Mouse (Mus musculus) intestine, embryonic 14.5 days (tissue): ENCODE data around the gene Tnni3. TPM values are rescaled to one million over a fixed set of nuclear protein-coding genes. Genes with fewer than 3 reads are reported as not detected.
"Not testable (repeated sequence)": the region's sequence is repeated elsewhere in the genome, so short reads cannot be mapped to it uniquely, and the experiment has no call there.

ENCODE experiments used
- ATAC-seq: fragments of 200-750 bp; cut with Nextera tagmentation; replicated peaks from 2 replicates; pipeline ENCODE4 v1.8.0; 2017; ENCODE audit warnings: low read depth, moderate number of reproducible peaks, moderate TSS enrichment, moderate library complexity; ENCODE audit not compliant: low FRiP score, low TSS enrichment
- DNase-seq: peaks from one replicate; pipeline ENCODE4 v3.0.0-alpha.2; 2018; ENCODE audit warnings: low spot score
- H3K27ac ChIP-seq: fragments of 300-500 bp; sonication (generic); 2 replicates; pipeline ENCODE4 v1.5.1; 2014; ENCODE audit warnings: low read depth, mild to moderate bottlenecking, control low read depth
- H3K27me3 ChIP-seq: fragments of 300-500 bp; sonication (generic); replicated peaks from 2 replicates; pipeline ENCODE4 v1.6.1; 2014; ENCODE audit warnings: low read length, control low read depth; ENCODE audit not compliant: control insufficient read depth, insufficient read depth
- H3K36me3 ChIP-seq: fragments of 300-500 bp; sonication (generic); 2 replicates; pipeline ENCODE4 v1.6.1; 2014; ENCODE audit warnings: low read length, control low read depth; ENCODE audit not compliant: control insufficient read depth, insufficient read depth
- H3K4me1 ChIP-seq: fragments of 300-500 bp; sonication (generic); replicated peaks from 2 replicates; pipeline ENCODE4 v1.6.1; 2014; ENCODE audit warnings: low read length, control low read depth, mixed read lengths; ENCODE audit not compliant: control insufficient read depth, insufficient read depth
- H3K4me2 ChIP-seq: fragments of 300-500 bp; sonication (generic); 2 replicates; pipeline ENCODE4 v1.6.1; 2014; ENCODE audit warnings: low read length
- H3K4me3 ChIP-seq: fragments of 300-500 bp; sonication (generic); 2 replicates; pipeline ENCODE4 v1.5.1; 2014; ENCODE audit warnings: low read depth, low read length, control low read depth, mixed read lengths
- H3K9ac ChIP-seq: fragments of 300-500 bp; sonication (generic); 2 replicates; pipeline ENCODE4 v1.6.1; 2014; ENCODE audit warnings: mild to moderate bottlenecking, low read length
- H3K9me3 ChIP-seq: fragments of 300-500 bp; sonication (generic); 2 replicates; pipeline ENCODE4 v1.6.1; 2016; ENCODE audit warnings: low read length, control low read depth; ENCODE audit not compliant: control insufficient read depth
- WGBS: fragments of 180-500 bp; shearing (Covaris S2); extraction: QIAGEN DNeasy Blood & Tissue Kit; methylation state at CpG from one replicate; pipeline ENCODE4 v1.1.7; 2014; 5-methylcytosine and 5-hydroxymethylcytosine counted together
- polyA plus RNA-seq: library from polyadenylated mRNA; unstranded; fragments of >200 nt; fragmentation: Nextera tagmentation; extraction: Ambion mirVana; gene quantifications from 2 replicates; pipeline ENCODE4 v1.2.1, GENCODE M21; 2014

Tnni3 gene
- polyA plus RNA-seq, 1 experiment from 2014 or later, result 1.7 TPM

DNA sequence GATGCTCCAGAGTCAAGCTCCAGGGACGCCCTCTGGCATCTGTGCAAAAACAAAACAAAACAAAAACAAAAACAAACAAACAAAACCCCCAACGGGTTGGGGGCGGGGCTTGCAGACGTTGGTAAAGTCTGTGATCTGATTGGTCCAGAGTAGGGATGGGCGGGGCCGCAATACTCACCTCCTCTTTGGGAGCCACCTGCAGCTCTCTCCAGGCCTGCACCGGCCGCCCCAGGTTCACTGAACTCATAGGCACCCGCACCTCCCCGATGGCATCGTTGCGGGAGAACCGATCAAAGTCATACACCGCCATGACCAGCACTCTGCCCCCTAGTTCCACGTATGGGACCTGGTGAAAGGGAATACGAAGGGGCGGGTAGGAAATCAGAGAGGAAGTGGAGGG is 18.0 kb upstream of the Tnni3 start:
- H3K27me3 ChIP-seq, result no peaks in the 10 kb centered on the region
- WGBS, result 36% methylated on average over 17 of the region's 17 CpGs
- ATAC-seq, result no peak
- H3K4me3 ChIP-seq, result no peak overlapping the region
- H3K9me3 ChIP-seq, result no peaks in the 10 kb centered on the region
- H3K27ac ChIP-seq, result no peak overlapping the region
- no peak for DNase-seq
- peaks cover 3% of the 10 kb centered on the region; the same call in 1 of the 2 replicates for H3K4me1 ChIP-seq
- no peak overlapping the region for H3K4me2 ChIP-seq
- no peak overlapping the region for H3K9ac ChIP-seq
- H3K36me3 ChIP-seq, result no peaks in the 10 kb centered on the region

DNA sequence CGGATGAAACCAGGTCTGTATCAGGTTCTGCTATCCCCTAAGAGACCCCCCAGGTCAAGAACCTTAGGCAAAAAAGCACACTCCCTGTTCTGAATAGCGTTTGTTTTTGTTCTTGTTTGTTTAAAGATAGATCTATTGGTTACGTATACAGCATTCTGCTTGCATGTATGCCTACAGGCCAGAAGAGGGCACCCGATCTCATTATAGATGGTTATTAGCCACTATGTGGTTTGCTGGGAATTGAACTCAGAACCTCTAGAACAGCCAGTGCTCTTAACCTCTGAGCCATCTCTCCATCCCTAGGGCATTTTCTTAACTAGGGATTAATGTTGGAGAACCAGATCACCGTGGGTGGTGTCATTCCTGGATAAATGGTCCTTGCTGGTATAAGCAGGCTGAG is 17.3 kb upstream of the Tnni3 start:
- Histone ChIP-seq H3K4me1 (0 out of 2 replicates have a peak, but pooled peaks cover 1% of the 10 kb centered on the region), H3K27ac (no peak overlapping the region), H3K4me2 (no peak overlapping the region), H3K4me3 (no peak overlapping the region), H3K9me3 (no peaks in the 10 kb centered on the region), H3K36me3 (no peaks in the 10 kb centered on the region), H3K9ac (no peak overlapping the region), H3K27me3 (no peaks in the 10 kb centered on the region)
- no peak for DNase-seq
- ATAC-seq, result no peak
- 69% methylated on average over 5 of the region's 5 CpGs for WGBS

DNA sequence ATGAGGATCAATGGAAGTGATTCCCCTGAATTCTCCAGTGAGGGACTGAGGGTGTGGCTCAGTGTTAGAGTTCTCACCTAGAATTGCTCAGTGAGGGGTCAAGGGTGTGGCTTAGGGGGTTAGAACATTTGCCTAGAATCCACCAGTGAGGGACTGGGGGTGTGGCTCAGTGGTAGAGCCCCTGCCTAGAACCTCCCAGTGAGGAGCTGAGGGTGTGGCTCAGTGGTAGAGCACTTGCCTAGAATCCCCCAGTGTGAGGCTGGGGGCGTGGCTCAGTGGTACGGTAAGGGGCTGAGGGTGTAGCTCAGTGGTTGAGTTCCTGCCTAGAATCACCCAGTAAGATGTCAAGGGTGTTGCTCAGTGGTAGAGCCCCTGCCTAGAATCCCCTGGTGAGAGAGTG is 15.0 kb upstream of the Tnni3 start:
- no peak for ATAC-seq
- H3K27me3 ChIP-seq, result no peaks in the 10 kb centered on the region
- no peak overlapping the region for H3K9ac ChIP-seq
- no peaks in the 10 kb centered on the region for H3K4me1 ChIP-seq
- H3K36me3 ChIP-seq, result no peaks in the 10 kb centered on the region
- H3K4me3 ChIP-seq, result no peak overlapping the region
- 71% methylated on average over 2 of the region's 2 CpGs for WGBS
- H3K27ac ChIP-seq, result no peak overlapping the region
- no peak overlapping the region for H3K4me2 ChIP-seq
- no peaks in the 10 kb centered on the region for H3K9me3 ChIP-seq
- no peak for DNase-seq

DNA sequence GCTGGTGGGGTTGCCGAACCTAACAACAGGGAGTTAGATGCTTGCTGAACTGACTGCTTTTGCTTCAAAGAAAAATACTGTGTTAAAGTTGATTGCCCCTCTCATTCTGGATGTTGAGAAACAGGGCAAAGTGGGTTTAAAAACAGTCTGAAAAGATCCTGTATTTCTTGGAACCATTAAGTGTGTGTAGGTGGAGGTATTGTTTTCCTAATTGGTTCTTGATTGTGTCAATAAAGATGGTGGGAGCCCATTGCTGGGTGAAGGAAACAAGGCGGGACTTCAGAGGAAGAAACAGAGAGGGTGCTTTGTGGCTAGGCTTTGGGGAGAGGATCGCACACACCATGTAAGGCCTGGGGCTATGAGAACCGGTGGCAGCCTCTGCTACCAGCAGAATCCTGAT is 13.2 kb upstream of the Tnni3 start:
- no peaks in the 10 kb centered on the region for H3K36me3 ChIP-seq
- ATAC-seq (no peak), DNase-seq (no peak)
- 54% methylated on average over 4 of the region's 4 CpGs for WGBS
- no peaks in the 10 kb centered on the region for H3K9me3 ChIP-seq
- H3K27me3 ChIP-seq, result no peaks in the 10 kb centered on the region
- no peak overlapping the region for H3K4me2 ChIP-seq
- no peaks in the 10 kb centered on the region for H3K4me1 ChIP-seq
- H3K9ac ChIP-seq, result no peak overlapping the region
- H3K4me3 ChIP-seq, result no peak overlapping the region
- no peak overlapping the region for H3K27ac ChIP-seq

DNA sequence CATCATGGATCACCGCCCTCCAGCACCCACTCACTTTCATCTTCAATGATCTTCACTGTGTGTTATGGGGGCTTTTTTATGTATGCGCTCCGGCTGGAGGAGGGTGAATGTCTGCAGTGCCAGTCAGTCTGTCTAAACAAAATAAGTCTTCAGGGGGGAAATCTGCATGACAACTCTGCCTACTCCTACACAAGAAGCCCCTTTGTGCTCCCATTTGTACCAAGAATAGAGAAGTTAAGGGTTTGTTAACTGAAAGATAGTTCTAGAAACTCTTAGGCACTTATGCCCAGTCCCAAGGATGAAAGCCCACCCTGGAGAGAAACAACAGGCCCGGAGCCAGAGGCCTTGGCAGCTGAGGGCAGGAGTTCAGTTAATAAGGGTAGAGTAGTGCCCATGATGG is 12.3 kb upstream of the Tnni3 start:
- no peak overlapping the region for H3K9ac ChIP-seq
- H3K4me2 ChIP-seq, result no peak overlapping the region
- no peaks in the 10 kb centered on the region for H3K9me3 ChIP-seq
- no peaks in the 10 kb centered on the region for H3K36me3 ChIP-seq
- 88% methylated on average over 4 of the region's 4 CpGs for WGBS
- DNase-seq (no peak), ATAC-seq (no peak)
- no peak overlapping the region for H3K27ac ChIP-seq
- H3K4me1 ChIP-seq, result no peaks in the 10 kb centered on the region
- no peak overlapping the region for H3K4me3 ChIP-seq
- no peaks in the 10 kb centered on the region for H3K27me3 ChIP-seq

DNA sequence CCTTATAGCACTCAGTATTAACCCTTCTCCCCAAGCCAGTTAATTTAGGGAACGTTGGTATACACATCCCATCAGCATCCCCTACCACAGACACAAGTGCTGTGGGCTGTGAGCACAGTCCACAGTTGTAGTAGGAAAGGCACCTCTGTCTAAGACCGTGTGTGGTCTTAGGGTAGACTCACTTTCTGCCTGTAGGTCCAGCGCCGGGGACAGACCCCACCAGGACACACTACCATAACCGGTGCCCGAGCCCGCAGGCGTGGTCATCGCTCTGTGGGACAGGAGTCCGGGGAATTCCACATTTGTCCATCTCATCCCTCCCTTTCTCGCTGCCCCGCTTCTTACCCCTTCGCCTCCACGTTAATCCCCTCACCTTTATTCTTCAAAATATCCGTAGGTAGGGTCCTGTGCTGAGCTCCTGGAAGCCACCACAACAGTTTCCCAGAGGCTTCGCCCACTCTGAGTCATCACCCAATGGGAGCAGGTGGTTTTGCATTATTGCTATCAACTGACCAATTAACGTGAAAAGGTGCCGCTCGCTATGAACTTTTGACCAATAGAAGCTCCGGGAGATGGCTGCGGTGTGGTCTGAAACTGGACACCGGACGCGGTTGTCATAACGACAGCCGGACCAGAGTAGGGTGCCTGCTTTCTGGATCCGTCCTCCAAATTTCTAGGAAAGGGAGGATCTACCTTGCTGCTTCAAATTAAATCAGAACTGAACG is 8.1 kb upstream of the Tnni3 start, which contains the start of gene Dnaaf3:
Gene Dnaaf3 (minus strand): TSS at position 449 of the 725 bp plus-strand sequence.
- H3K27me3 ChIP-seq, result no peaks in the 10 kb centered on the region
- H3K4me2 ChIP-seq, result peak within 1 kb of the TSS; percentile 47
- H3K9me3 ChIP-seq, result no peaks in the 10 kb centered on the region
- no peaks in the 10 kb centered on the region for H3K4me1 ChIP-seq
- no peaks in the 10 kb centered on the region for H3K36me3 ChIP-seq
- no peak within 1 kb of the TSS for H3K27ac ChIP-seq
- peak within 1 kb of the TSS; percentile 32 for H3K4me3 ChIP-seq
- 2% methylated on average over 28 of the region's 28 CpGs for WGBS
- no peak within 1 kb of the TSS for H3K9ac ChIP-seq
- peak; percentile 82 for DNase-seq
- peak; percentile 91 for ATAC-seq

DNA sequence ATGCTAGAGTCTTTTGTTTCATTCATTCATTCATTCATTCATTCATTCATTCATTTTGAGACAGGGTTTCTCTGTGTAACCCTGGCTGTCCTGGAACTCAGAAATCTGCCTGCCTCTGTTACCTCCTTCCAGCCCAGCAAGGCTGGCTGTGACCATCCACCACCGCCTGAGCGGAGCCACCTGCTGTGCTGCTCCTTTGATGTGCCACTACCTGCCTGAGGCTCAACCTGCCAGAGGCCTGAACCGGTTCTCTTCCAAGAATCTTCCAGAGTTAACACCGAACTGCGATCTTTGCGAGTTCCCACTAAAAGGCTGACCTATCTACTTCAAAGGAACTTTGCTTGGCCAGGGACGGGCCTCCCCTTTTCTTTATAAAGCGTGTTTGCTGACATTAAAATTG is 6.1 kb upstream of the Tnni3 start:
- not testable (repeated sequence) for DNase-seq, H3K4me2 ChIP-seq, ATAC-seq, H3K36me3 ChIP-seq, H3K4me1 ChIP-seq, H3K9me3 ChIP-seq, H3K9ac ChIP-seq, H3K27ac ChIP-seq, H3K27me3 ChIP-seq, H3K4me3 ChIP-seq
- 42% methylated on average over 6 of the region's 8 CpGs for WGBS

DNA sequence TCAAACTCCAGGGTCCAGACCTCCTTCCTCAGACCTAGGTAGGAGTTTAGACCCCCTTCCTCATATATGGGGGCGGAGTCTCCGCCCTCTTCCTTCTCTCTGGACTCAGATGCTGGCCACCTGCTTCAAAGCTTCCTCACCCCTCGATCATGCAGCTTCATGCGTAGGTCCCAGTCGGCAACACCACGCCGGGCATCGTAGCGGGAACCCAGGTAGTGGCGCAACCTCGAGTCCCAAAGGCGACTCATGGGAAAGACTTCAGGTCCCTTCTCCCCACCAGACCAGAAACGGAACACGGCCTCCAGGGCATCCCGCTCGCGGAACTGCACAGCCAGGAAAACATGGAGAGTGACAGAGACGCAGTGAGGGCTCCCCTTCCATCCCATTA is 3.3 kb upstream of the Tnni3 start:
- Histone ChIP-seq H3K4me3 (no peak overlapping the region), H3K27me3 (no peaks in the 10 kb centered on the region), H3K4me2 (peak overlapping the region; percentile 56; the same call in 1 of the 2 replicates), H3K27ac (no peak overlapping the region), H3K9ac (no peak overlapping the region), H3K9me3 (no peaks in the 10 kb centered on the region), H3K4me1 (no peaks in the 10 kb centered on the region), H3K36me3 (no peaks in the 10 kb centered on the region)
- no peak for DNase-seq
- no peak for ATAC-seq
- WGBS, result 50% methylated on average over 18 of the region's 18 CpGs
